Mouse (Mus musculus): ENCODE data around the gene Tex33.

- TF ChIP-seq CTCF (IDR thresholded peaks at IDR 0.05; ENCODE audit: borderline replicate concordance, extremely low read depth, insufficient read depth, insufficient read length) (no peak), POLR2A (IDR thresholded peaks at IDR 0.05; ENCODE audit: borderline replicate concordance, extremely low read depth, insufficient read depth, insufficient read length, poor library complexity, severe bottlenecking) (no peak)
Observed at GRCm38 (mm10) chr15:78366875-78367274, 28.8 kb downstream of the Tex33 start.
